Mouse (Mus musculus): ENCODE results near the gene Lhx9. TPM values are rescaled to one million over a fixed set of nuclear protein-coding genes. Genes with fewer than 3 reads are reported as not detected.
"Not testable (repeated sequence)": the region's sequence is repeated elsewhere in the genome, so short reads cannot be mapped to it uniquely, and the experiment has no call there.

Lhx9 gene
- total RNA-seq (2014; rRNA removed) (9.1 and 12.0 TPM in 2 replicates), polyA plus RNA-seq (2015; fragmentation: Nextera tagmentation; extraction: Ambion mirVana) (5.4 and 15.5 TPM in 2 replicates)

GRCm38 (mm10) chr1:138848511-138849109 lies at the start of gene Lhx9:
Lhx9 (minus strand) TSS chr1:138848577.
- 0 out of 2 replicates have a peak within 1 kb of the TSS, but pooled peaks have one; percentile 17 for H3K9ac ChIP-seq (replicated peaks; ENCODE audit: low read length)
- H3K27ac ChIP-seq: no peak within 1 kb of the TSS
- WGBS: under 1% methylated on average over 33 of the region's 33 CpGs

DNA sequence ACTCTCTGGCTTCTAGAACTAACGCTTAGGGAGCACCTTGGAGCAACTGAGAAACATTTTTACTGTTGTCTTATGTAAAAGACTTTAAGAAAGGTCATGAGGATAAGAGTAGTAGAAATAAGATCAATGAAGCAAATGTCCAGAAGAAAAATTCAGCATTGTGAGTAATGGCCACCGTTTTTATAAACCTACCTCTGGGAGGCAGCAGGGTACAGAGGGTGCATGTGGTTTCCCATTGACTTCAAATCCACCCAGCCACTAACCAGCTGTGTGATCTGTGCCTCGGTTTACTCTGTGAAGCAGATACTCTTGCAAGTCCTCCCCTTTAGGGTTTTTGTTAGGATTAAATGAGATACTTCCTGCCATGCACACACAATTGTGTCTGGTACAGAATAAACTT lies 47.7 kb upstream of the Lhx9 start:
- H3K27me3 ChIP-seq (ENCODE audit: insufficient read depth, low read length): no peaks in the 10 kb centered on the region
- TF ChIP-seq CTCF (IDR thresholded peaks at IDR 0.05; ENCODE audit: low read depth): no peak
- WGBS: 84% methylated on average over 3 of the region's 3 CpGs
- no peaks in the 10 kb centered on the region for H3K4me1 ChIP-seq (ENCODE audit: insufficient read depth, low read length)
- H3K4me2 ChIP-seq (ENCODE audit: low read depth, low read length): no peak overlapping the region
- ATAC-seq (no peak), DNase-seq (ENCODE audit: low spot score) (no peak)
- no peak overlapping the region for H3K4me3 ChIP-seq (ENCODE audit: low read length)
- H3K36me3 ChIP-seq (ENCODE audit: insufficient read depth, low read length): no peaks in the 10 kb centered on the region
- no peak overlapping the region for H3K27ac ChIP-seq
- no peak overlapping the region for H3K9ac ChIP-seq (replicated peaks; ENCODE audit: low read length)
- H3K9me3 ChIP-seq (ENCODE audit: low read length): no peaks in the 10 kb centered on the region

More at GRCm38 (mm10) chr1:138848511-138849109, at the start of gene Lhx9:
- Histone ChIP-seq H3K27me3 (ENCODE audit: insufficient read depth, low read length) (peaks cover 40% of the 10 kb centered on the region), H3K4me3 (ENCODE audit: low read length) (peak within 1 kb of the TSS; percentile 32), H3K9me3 (ENCODE audit: low read length) (no peaks in the 10 kb centered on the region), H3K36me3 (ENCODE audit: insufficient read depth, low read length) (no peaks in the 10 kb centered on the region), H3K4me2 (ENCODE audit: low read depth, low read length) (peak within 1 kb of the TSS; percentile 56), H3K4me1 (ENCODE audit: insufficient read depth, low read length) (0 out of 2 replicates have a peak, but pooled peaks cover 4% of the 10 kb centered on the region)
- peak; percentile 56 for ATAC-seq
- no peak for DNase-seq (ENCODE audit: low spot score)
- no peak for TF ChIP-seq CTCF (IDR thresholded peaks at IDR 0.05; ENCODE audit: low read depth)

- H3K4me3 ChIP-seq (ENCODE audit: low read length): no peak overlapping the region
- no peak for TF ChIP-seq CTCF (IDR thresholded peaks at IDR 0.05; ENCODE audit: low read depth)
- no peak overlapping the region for H3K27ac ChIP-seq
- no peaks in the 10 kb centered on the region for H3K27me3 ChIP-seq (ENCODE audit: insufficient read depth, low read length)
- 91% methylated on average over 14 of the region's 14 CpGs for WGBS
- H3K36me3 ChIP-seq (ENCODE audit: insufficient read depth, low read length): no peaks in the 10 kb centered on the region
- no peaks in the 10 kb centered on the region for H3K9me3 ChIP-seq (ENCODE audit: low read length)
- no peak for DNase-seq (ENCODE audit: low spot score)
- H3K9ac ChIP-seq (replicated peaks; ENCODE audit: low read length): no peak overlapping the region
- H3K4me2 ChIP-seq (ENCODE audit: low read depth, low read length): no peak overlapping the region
- H3K4me1 ChIP-seq (ENCODE audit: insufficient read depth, low read length): no peaks in the 10 kb centered on the region
- ATAC-seq: no peak
These were observed 29.3 kb upstream of the Lhx9 start for GRCm38 (mm10) chr1:138877470-138878254.

- H3K27ac ChIP-seq: no peak overlapping the region
- ATAC-seq (no peak), DNase-seq (ENCODE audit: low spot score) (no peak)
- TF ChIP-seq CTCF (IDR thresholded peaks at IDR 0.05; ENCODE audit: low read depth): no peak
- H3K4me2 ChIP-seq (ENCODE audit: low read depth, low read length): 0 out of 2 replicates have a peak overlapping the region, but pooled peaks have one; percentile 5
- no peaks in the 10 kb centered on the region for H3K27me3 ChIP-seq (ENCODE audit: insufficient read depth, low read length)
- H3K9me3 ChIP-seq (ENCODE audit: low read length): no peaks in the 10 kb centered on the region
- no peaks in the 10 kb centered on the region for H3K36me3 ChIP-seq (ENCODE audit: insufficient read depth, low read length)
- 71% methylated on average over 16 of the region's 16 CpGs for WGBS
- H3K9ac ChIP-seq (replicated peaks; ENCODE audit: low read length): no peak overlapping the region
- no peaks in the 10 kb centered on the region for H3K4me1 ChIP-seq (ENCODE audit: insufficient read depth, low read length)
- no peak overlapping the region; the same call in 1 of the 2 replicates for H3K4me3 ChIP-seq (ENCODE audit: low read length)
These were observed 28.1 kb upstream of the Lhx9 start for GRCm38 (mm10) chr1:138876371-138877045.

DNA sequence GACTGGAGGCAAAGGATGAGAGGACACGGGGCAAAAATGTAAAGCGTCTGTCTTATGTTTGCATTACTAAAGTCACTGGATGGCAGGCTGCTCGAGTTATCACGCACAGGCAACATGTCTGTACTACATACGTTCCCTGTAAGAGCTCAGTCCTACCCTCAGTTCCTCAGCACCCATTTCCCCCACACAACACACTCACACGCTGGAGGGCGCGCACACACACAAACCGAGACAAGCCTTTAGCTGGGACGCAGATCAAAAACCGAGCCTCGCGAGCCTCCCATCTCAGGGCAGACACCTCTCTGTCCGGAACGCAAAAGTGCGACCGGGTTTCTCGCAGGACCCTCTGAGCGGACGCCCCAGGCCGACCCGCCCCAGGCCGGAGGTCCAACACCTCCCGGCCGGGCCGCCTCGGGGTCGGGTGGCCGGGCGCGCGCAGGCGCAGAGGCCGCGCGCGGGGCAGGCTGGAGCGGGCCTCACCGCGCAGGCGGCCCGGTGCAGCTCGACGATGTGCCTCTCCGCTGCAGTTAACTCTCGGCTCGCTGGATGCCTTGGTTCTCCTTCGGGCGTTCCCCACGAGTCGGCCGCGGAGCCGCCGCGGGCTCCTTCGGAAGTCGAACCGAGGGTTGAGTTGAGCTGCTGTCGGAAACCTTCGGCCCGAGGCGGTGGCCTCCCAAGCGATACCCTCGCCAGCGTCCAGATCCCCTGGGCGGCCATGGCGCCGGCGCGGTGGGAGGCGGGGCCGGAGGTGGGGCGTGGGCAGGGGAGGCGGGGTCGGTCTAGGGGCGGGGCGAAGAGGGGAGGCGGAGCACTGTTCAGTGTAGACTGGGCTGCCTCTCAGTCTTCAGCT lies 7.9 kb upstream of the Lhx9 start, which contains the start of gene 2310009B15Rik:
Gene 2310009B15Rik (minus strand): TSS at position 752 of the 850 bp plus-strand sequence.
- Histone ChIP-seq H3K4me2 (ENCODE audit: low read depth, low read length) (peak within 1 kb of the TSS; percentile 44), H3K27ac (peak within 1 kb of the TSS; percentile 82), H3K9ac (replicated peaks; ENCODE audit: low read length) (peak within 1 kb of the TSS; percentile 48), H3K4me3 (ENCODE audit: low read length) (peak within 1 kb of the TSS; percentile 46)
- not testable (repeated sequence) for H3K4me1 ChIP-seq (ENCODE audit: insufficient read depth, low read length); H3K27me3 ChIP-seq (ENCODE audit: insufficient read depth, low read length); H3K36me3 ChIP-seq (ENCODE audit: insufficient read depth, low read length); H3K9me3 ChIP-seq (ENCODE audit: low read length)
- ATAC-seq (peak; percentile 99), DNase-seq (ENCODE audit: low spot score) (peak; percentile 88)
- under 1% methylated on average over 38 of the region's 79 CpGs for WGBS

DNA sequence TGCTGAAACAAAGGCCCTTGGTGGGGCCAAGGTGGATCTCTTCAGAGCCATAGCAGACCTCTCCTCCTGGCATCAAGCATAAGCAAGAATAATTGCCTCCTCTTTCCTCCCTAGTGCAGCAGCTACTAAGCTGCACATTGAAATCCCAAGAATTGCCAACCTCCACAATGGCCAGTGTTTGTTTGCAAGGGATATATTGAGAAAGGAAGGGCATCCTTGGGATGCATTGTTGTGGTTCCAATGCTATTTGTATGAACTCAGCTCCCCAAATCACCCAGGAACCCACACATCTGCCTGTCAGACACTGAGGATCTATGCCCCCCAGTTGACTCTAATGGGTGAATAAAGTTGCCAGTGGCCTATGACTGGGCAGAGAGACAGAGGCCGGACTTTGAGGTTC lies 2.4 kb upstream of the Lhx9 start:
- no peak for TF ChIP-seq CTCF (IDR thresholded peaks at IDR 0.05; ENCODE audit: low read depth)
- H3K27ac ChIP-seq: no peak overlapping the region
- DNase-seq (ENCODE audit: low spot score) (no peak), ATAC-seq (no peak)
- H3K27me3 ChIP-seq (ENCODE audit: insufficient read depth, low read length): peaks cover 19% of the 10 kb centered on the region; the same call in 1 of the 2 replicates
- no peak overlapping the region for H3K9ac ChIP-seq (replicated peaks; ENCODE audit: low read length)
- no peak overlapping the region for H3K4me3 ChIP-seq (ENCODE audit: low read length)
- H3K4me2 ChIP-seq (ENCODE audit: low read depth, low read length): no peak overlapping the region
- WGBS: 96% methylated on average over 1 of the region's 1 CpGs
- no peaks in the 10 kb centered on the region for H3K9me3 ChIP-seq (ENCODE audit: low read length)
- peaks cover 11% of the 10 kb centered on the region; the same call in 1 of the 2 replicates for H3K4me1 ChIP-seq (ENCODE audit: insufficient read depth, low read length)
- no peaks in the 10 kb centered on the region for H3K36me3 ChIP-seq (ENCODE audit: insufficient read depth, low read length)

Measured in hindbrain, postnatal 0 days (tissue).